Mouse (Mus musculus) ES-Bruce4 (cell line): ENCODE results near the gene Dync1i1.

Source experiments
- CTCF ChIP-seq: IDR thresholded peaks from one replicate; pipeline ENCODE4 v1.8.1; 2011; ENCODE audit warnings: low read depth, low read length
- EP300 ChIP-seq: IDR thresholded peaks from 2 replicates; pipeline ENCODE4 v1.6.1; 2011; ENCODE audit warnings: low read depth, low read length; ENCODE audit not compliant: insufficient read depth
- POLR2A ChIP-seq: IDR thresholded peaks from one replicate; pipeline ENCODE4 v1.8.1; 2011; ENCODE audit warnings: low read length; ENCODE audit not compliant: insufficient read depth

- TF ChIP-seq CTCF, result no peak
- TF ChIP-seq POLR2A, result no peak
- no peak for TF ChIP-seq EP300
Measured at GRCm38 (mm10) chr6:5871060-5871459, 145.6 kb downstream of the Dync1i1 start.
